Mouse (Mus musculus) midbrain, embryonic 13.5 days (tissue): Measurements from ENCODE around the gene Adamts12. TPM values are rescaled to one million over a fixed set of nuclear protein-coding genes. Genes with fewer than 3 reads are reported as not detected.

Experiments used
- ATAC-seq: fragments of 200-750 bp; cut with Nextera tagmentation; 2 replicates; pipeline ENCODE4 v1.8.0; 2017; ENCODE audit warnings: mild to moderate bottlenecking, moderate TSS enrichment, moderate library complexity
- H3K27ac ChIP-seq: fragments of 300-500 bp; sonication (generic); 2 replicates; pipeline ENCODE4 v1.5.1; 2015; ENCODE audit warnings: inconsistent platforms, mild to moderate bottlenecking, moderate library complexity
- H3K27me3 ChIP-seq: fragments of 300-500 bp; sonication (generic); 2 replicates; pipeline ENCODE4 v1.6.1; 2015; ENCODE audit warnings: mild to moderate bottlenecking, inconsistent platforms
- H3K36me3 ChIP-seq: fragments of 300-500 bp; sonication (generic); 2 replicates; pipeline ENCODE4 v1.6.1; 2015; ENCODE audit warnings: mild to moderate bottlenecking, inconsistent platforms
- H3K4me1 ChIP-seq: fragments of 300-500 bp; sonication (generic); replicated peaks from 2 replicates; pipeline ENCODE4 v1.6.1; 2015; ENCODE audit warnings: inconsistent platforms
- H3K4me2 ChIP-seq: fragments of 300-500 bp; sonication (generic); replicated peaks from 2 replicates; pipeline ENCODE4 v1.6.1; 2015; ENCODE audit warnings: moderate library complexity, mild to moderate bottlenecking, inconsistent platforms
- H3K4me3 ChIP-seq: fragments of 300-500 bp; sonication (generic); replicated peaks from 2 replicates; pipeline ENCODE4 v1.5.1; 2015; ENCODE audit warnings: mild to moderate bottlenecking, inconsistent platforms
- H3K9ac ChIP-seq: fragments of 300-500 bp; sonication (generic); replicated peaks from 2 replicates; pipeline ENCODE4 v1.6.1; 2015; ENCODE audit warnings: mild to moderate bottlenecking, inconsistent platforms
- H3K9me3 ChIP-seq: fragments of 300-500 bp; sonication (generic); 2 replicates; pipeline ENCODE4 v1.6.1; 2016; ENCODE audit warnings: mild to moderate bottlenecking, inconsistent platforms
- WGBS: fragments of 180-500 bp; shearing (Covaris S2); methylation state at CpG from one replicate; pipeline ENCODE4 v1.1.7; 2015; 5-methylcytosine and 5-hydroxymethylcytosine counted together
- polyA plus RNA-seq: library from polyadenylated mRNA; unstranded; fragments of >200 nt; fragmentation: Nextera tagmentation; extraction: Ambion mirVana; gene quantifications from 2 replicates; pipeline ENCODE4 v1.2.1, GENCODE M21; 2015

Adamts12 gene
- polyA plus RNA-seq, 1 experiment from 2014 or later: 1.5 TPM

GRCm38 (mm10) chr15:11179751-11180169 lies 115.2 kb downstream of the Adamts12 start:
- peak; percentile 53 for ATAC-seq
- H3K27ac ChIP-seq: 0 out of 2 replicates have a peak overlapping the region, but pooled peaks have one; percentile 30
- H3K4me2 ChIP-seq: no peak overlapping the region
- no peak overlapping the region for H3K9ac ChIP-seq
- H3K27me3 ChIP-seq: no peaks in the 10 kb centered on the region
- peaks cover 15% of the 10 kb centered on the region for H3K4me1 ChIP-seq
- 59% methylated on average over 2 of the region's 2 CpGs for WGBS
- no peaks in the 10 kb centered on the region for H3K36me3 ChIP-seq
- H3K9me3 ChIP-seq: no peaks in the 10 kb centered on the region
- no peak overlapping the region for H3K4me3 ChIP-seq

- Histone ChIP-seq H3K9me3 (no peaks in the 10 kb centered on the region), H3K4me1 (no peaks in the 10 kb centered on the region), H3K27ac (no peak overlapping the region), H3K9ac (no peak overlapping the region), H3K4me2 (no peak overlapping the region), H3K27me3 (no peaks in the 10 kb centered on the region), H3K36me3 (no peaks in the 10 kb centered on the region), H3K4me3 (no peak overlapping the region)
- ATAC-seq: no peak
- WGBS: 77% methylated on average over 4 of the region's 4 CpGs
Observed at GRCm38 (mm10) chr15:11186711-11187110, 122.1 kb downstream of the Adamts12 start.

- Histone ChIP-seq H3K4me2 (no peak overlapping the region), H3K36me3 (no peaks in the 10 kb centered on the region), H3K4me3 (no peak overlapping the region), H3K9ac (no peak overlapping the region), H3K9me3 (no peaks in the 10 kb centered on the region), H3K27me3 (no peaks in the 10 kb centered on the region), H3K4me1 (no peaks in the 10 kb centered on the region), H3K27ac (no peak overlapping the region)
- no peak for ATAC-seq
- 93% methylated on average over 4 of the region's 4 CpGs for WGBS
Observed at GRCm38 (mm10) chr15:11190447-11190846, 125.9 kb downstream of the Adamts12 start.

GRCm38 (mm10) chr15:11192762-11193161 lies 128.2 kb downstream of the Adamts12 start:
- H3K9ac ChIP-seq: no peak overlapping the region
- no peaks in the 10 kb centered on the region for H3K27me3 ChIP-seq
- H3K9me3 ChIP-seq: no peaks in the 10 kb centered on the region
- no peak overlapping the region for H3K4me2 ChIP-seq
- H3K4me1 ChIP-seq: no peaks in the 10 kb centered on the region
- 86% methylated on average over 2 of the region's 2 CpGs for WGBS
- no peak for ATAC-seq
- no peak overlapping the region for H3K4me3 ChIP-seq
- no peaks in the 10 kb centered on the region for H3K36me3 ChIP-seq
- H3K27ac ChIP-seq: no peak overlapping the region

GRCm38 (mm10) chr15:11197051-11197450 lies 132.5 kb downstream of the Adamts12 start:
- Histone ChIP-seq H3K27me3 (no peaks in the 10 kb centered on the region), H3K9me3 (no peaks in the 10 kb centered on the region), H3K4me1 (no peaks in the 10 kb centered on the region), H3K4me3 (no peak overlapping the region), H3K4me2 (no peak overlapping the region), H3K27ac (no peak overlapping the region), H3K36me3 (no peaks in the 10 kb centered on the region), H3K9ac (no peak overlapping the region)
- WGBS: 91% methylated on average over 6 of the region's 6 CpGs
- no peak for ATAC-seq

- no peak overlapping the region for H3K4me3 ChIP-seq
- no peak for ATAC-seq
- no peak overlapping the region for H3K4me2 ChIP-seq
- no peak overlapping the region for H3K27ac ChIP-seq
- no peak overlapping the region for H3K9ac ChIP-seq
- no peaks in the 10 kb centered on the region for H3K4me1 ChIP-seq
- no peaks in the 10 kb centered on the region for H3K9me3 ChIP-seq
- no peaks in the 10 kb centered on the region for H3K36me3 ChIP-seq
- 80% methylated on average over 7 of the region's 7 CpGs for WGBS
- no peaks in the 10 kb centered on the region for H3K27me3 ChIP-seq
Observed at GRCm38 (mm10) chr15:11198246-11198795, 133.7 kb downstream of the Adamts12 start.

GRCm38 (mm10) chr15:11203084-11203483 lies 138.5 kb downstream of the Adamts12 start:
- WGBS: 85% methylated on average over 6 of the region's 6 CpGs
- H3K9me3 ChIP-seq: no peaks in the 10 kb centered on the region
- H3K27ac ChIP-seq: no peak overlapping the region
- no peak overlapping the region for H3K4me3 ChIP-seq
- no peak overlapping the region for H3K9ac ChIP-seq
- no peaks in the 10 kb centered on the region for H3K27me3 ChIP-seq
- no peaks in the 10 kb centered on the region for H3K36me3 ChIP-seq
- H3K4me2 ChIP-seq: no peak overlapping the region
- ATAC-seq: no peak
- H3K4me1 ChIP-seq: no peaks in the 10 kb centered on the region

- no peaks in the 10 kb centered on the region for H3K27me3 ChIP-seq
- no peak overlapping the region for H3K4me3 ChIP-seq
- no peak overlapping the region for H3K4me2 ChIP-seq
- no peaks in the 10 kb centered on the region for H3K9me3 ChIP-seq
- WGBS: 84% methylated on average over 3 of the region's 3 CpGs
- H3K9ac ChIP-seq: no peak overlapping the region
- no peaks in the 10 kb centered on the region for H3K36me3 ChIP-seq
- H3K4me1 ChIP-seq: no peaks in the 10 kb centered on the region
- ATAC-seq: no peak
- H3K27ac ChIP-seq: no peak overlapping the region
Observed at GRCm38 (mm10) chr15:11204934-11205333, 140.3 kb downstream of the Adamts12 start.

- H3K9me3 ChIP-seq: no peaks in the 10 kb centered on the region
- 84% methylated on average over 6 of the region's 6 CpGs for WGBS
- H3K4me1 ChIP-seq: no peaks in the 10 kb centered on the region
- no peaks in the 10 kb centered on the region for H3K36me3 ChIP-seq
- H3K4me2 ChIP-seq: no peak overlapping the region
- ATAC-seq: no peak
- H3K9ac ChIP-seq: no peak overlapping the region
- H3K27ac ChIP-seq: no peak overlapping the region
- H3K27me3 ChIP-seq: no peaks in the 10 kb centered on the region
- no peak overlapping the region for H3K4me3 ChIP-seq
Observed at GRCm38 (mm10) chr15:11210976-11211375, 146.4 kb downstream of the Adamts12 start.

- no peak overlapping the region for H3K4me2 ChIP-seq
- no peaks in the 10 kb centered on the region for H3K9me3 ChIP-seq
- WGBS: 89% methylated on average over 4 of the region's 4 CpGs
- no peak for ATAC-seq
- no peak overlapping the region for H3K27ac ChIP-seq
- no peaks in the 10 kb centered on the region for H3K27me3 ChIP-seq
- H3K36me3 ChIP-seq: no peaks in the 10 kb centered on the region
- no peak overlapping the region for H3K4me3 ChIP-seq
- H3K4me1 ChIP-seq: no peaks in the 10 kb centered on the region
- H3K9ac ChIP-seq: no peak overlapping the region
Observed at GRCm38 (mm10) chr15:11233906-11234632, 169.5 kb downstream of the Adamts12 start.

- Histone ChIP-seq H3K27ac (no peak overlapping the region), H3K4me1 (no peaks in the 10 kb centered on the region), H3K27me3 (no peaks in the 10 kb centered on the region), H3K36me3 (no peaks in the 10 kb centered on the region), H3K9me3 (no peaks in the 10 kb centered on the region), H3K4me3 (no peak overlapping the region), H3K9ac (no peak overlapping the region), H3K4me2 (no peak overlapping the region)
- no peak for ATAC-seq
- WGBS: 88% methylated on average over 3 of the region's 3 CpGs
Observed at GRCm38 (mm10) chr15:11240406-11240805, 175.8 kb downstream of the Adamts12 start.

- no peak overlapping the region for H3K9ac ChIP-seq
- no peak for ATAC-seq
- no peaks in the 10 kb centered on the region for H3K27me3 ChIP-seq
- H3K36me3 ChIP-seq: no peaks in the 10 kb centered on the region
- no peak overlapping the region for H3K4me3 ChIP-seq
- H3K4me1 ChIP-seq: no peaks in the 10 kb centered on the region
- WGBS: 85% methylated on average over 2 of the region's 2 CpGs
- no peak overlapping the region for H3K27ac ChIP-seq
- H3K9me3 ChIP-seq: no peaks in the 10 kb centered on the region
- no peak overlapping the region for H3K4me2 ChIP-seq
Observed at GRCm38 (mm10) chr15:11241288-11241687, 176.7 kb downstream of the Adamts12 start.

GRCm38 (mm10) chr15:11246402-11246801 lies 181.8 kb downstream of the Adamts12 start:
- Histone ChIP-seq H3K9me3 (no peaks in the 10 kb centered on the region), H3K27me3 (no peaks in the 10 kb centered on the region), H3K36me3 (no peaks in the 10 kb centered on the region), H3K4me2 (no peak overlapping the region), H3K9ac (no peak overlapping the region), H3K27ac (no peak overlapping the region), H3K4me3 (no peak overlapping the region), H3K4me1 (no peaks in the 10 kb centered on the region)
- no peak for ATAC-seq
- WGBS: 90% methylated on average over 1 of the region's 1 CpGs
